Mouse (Mus musculus): ENCODE results near the gene Astn1.
A peak's percentile ranks its signal among the peaks of the same experiment; 100 is the strongest.

Gene Astn1

GRCm38 (mm10) chr1:158414198-158414597, 52.1 kb downstream of the Astn1 start:
- DNase-seq (ENCODE audit: low spot score), result no peak

- DNase-seq (ENCODE audit: low spot score), result no peak
Measured at GRCm38 (mm10) chr1:158421451-158421850, 59.4 kb downstream of the Astn1 start.

DNA sequence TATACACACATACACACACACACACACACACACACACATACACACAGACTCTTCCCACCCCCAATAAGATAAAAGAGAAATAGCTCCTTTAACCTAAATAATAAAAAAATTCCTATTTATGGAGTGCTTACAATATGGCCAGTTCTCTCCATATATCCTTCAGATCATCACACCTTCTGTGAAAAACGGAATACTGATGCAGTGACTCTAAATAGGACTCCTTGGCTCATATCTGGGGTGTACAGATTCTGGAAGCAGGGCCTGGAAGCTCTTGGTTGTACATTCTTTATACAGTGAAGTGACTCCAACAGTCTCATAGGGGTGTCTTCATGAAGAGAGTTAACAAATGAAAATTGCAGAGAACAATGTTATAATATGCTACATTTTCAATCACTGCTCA, 60.7 kb downstream of the Astn1 start:
- no peak for DNase-seq (ENCODE audit: low spot score)

DNA sequence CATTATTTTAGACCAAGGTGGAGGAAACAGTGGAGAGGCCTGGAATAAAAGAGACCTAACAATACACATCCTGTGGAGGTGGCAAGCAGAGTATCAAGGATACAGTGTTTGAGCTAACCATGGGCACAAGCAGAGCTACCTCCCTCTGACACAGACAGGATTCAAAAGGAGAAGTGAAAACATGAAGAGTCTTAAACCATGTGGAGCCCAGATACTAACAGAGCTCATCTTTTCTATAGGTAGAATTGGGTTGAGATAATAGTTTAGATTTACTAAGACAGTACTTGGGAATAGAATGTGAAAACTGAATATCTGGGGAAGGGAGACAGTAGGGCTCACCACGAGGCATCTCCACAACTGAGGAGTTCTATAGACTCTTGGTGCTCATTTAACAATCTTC, 84.0 kb downstream of the Astn1 start:
- no peak for DNase-seq (ENCODE audit: low spot score)

DNA sequence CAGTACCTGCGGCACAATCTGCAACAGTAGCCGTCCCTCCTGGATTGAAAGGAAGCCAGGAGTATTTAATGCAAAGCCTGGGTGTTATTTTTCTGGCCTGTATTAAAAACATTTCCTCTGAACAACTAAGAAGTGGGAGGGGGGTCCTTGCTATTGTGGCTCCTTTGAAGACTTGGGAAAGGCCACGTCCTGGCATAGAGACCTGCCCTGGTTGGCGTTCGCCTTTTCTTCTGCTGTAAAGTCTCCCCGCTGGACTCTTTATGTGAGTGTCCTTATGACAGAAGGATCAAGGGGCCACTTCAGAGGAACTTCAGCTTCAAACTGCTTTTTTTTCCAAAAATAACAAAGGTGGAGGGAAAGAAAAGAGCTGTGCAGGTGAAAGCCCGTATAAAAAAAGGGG, 85.9 kb downstream of the Astn1 start:
- no peak for DNase-seq (ENCODE audit: low spot score)

DNA sequence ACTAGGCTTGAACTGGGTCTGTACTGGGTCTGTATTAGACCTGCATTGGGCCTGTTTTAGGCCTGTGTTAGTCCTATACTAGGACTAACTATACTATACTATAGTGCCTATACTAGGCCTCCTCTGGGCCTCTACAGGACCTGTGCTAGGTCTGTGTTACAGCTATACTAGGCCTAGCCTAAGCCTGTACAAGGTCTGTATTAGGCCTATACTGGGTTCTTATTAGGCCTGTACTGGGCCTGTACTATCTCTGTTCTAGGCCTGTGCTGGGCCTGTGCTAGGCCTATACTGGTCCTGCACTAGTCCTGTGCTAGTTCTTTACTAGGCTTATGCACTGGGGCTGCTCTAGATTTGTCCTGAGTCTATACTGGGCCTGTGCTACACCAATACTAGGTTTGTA, 90.6 kb downstream of the Astn1 start:
- no peak for DNase-seq (ENCODE audit: low spot score)

DNA sequence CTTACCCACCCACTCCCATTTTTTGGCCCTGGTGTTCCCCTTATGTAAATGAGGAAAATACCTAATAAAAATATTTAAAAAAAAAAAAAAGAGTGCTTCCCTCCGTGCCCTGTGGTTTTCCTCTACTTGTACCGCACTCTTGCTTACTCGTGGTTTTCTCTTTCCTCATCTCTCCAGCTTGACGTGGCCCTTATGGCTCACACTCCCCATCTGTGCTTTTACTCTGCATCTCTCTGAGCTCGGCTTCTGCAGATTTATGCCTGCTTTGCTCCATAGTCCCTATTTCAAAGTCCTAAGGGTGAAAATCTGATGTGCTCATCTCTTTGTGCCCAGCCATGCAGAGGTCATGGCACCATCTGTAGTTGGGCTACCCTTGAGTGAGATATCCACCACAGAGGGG, 91.5 kb downstream of the Astn1 start:
- no peak for DNase-seq (ENCODE audit: low spot score)

GRCm38 (mm10) chr1:158463975-158464374, 101.9 kb downstream of the Astn1 start:
- peak; percentile 49 for DNase-seq (ENCODE audit: low spot score)

DNA sequence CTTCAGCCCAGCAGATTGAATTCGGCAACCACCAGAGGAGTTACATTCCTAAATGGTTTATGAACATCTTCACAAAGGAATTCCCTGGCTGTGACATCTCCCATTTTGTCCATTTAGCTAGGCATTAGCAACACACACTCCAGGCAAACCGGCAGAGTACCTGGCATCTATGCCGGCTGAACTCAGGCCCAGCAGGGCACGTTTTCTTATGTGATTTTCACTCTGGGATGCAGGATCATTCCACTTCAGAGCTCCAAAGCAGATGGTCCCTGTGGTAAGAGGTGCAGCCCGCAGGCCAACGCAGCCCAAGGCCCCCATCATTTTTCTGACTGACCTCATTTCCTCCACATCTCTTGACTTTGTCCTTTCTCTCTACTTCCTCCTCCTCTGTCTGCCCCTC, 103.2 kb downstream of the Astn1 start:
- no peak for DNase-seq (ENCODE audit: low spot score)

DNA sequence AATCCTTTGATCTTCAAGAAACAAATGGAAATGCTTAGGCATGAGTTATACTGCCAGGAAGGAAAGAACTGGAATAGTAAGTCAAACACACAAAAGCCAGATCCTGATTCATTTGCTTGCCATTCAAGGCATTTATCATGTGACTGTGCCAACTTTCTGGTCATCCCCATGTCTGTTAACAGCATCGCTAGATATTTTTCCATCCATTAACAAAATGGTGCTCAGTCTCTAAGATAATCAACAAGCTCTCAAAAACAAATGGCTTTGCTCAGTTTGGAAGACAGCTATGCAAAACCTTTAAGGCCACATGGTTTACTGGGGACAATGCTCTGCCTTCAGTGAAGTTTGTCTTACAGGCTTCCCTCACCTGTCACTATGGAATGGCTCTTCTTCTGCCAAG, 115.8 kb downstream of the Astn1 start:
- DNase-seq (ENCODE audit: low spot score), result no peak

- DNase-seq (ENCODE audit: low spot score), result no peak
Measured at GRCm38 (mm10) chr1:158480285-158480684, 118.2 kb downstream of the Astn1 start.

DNA sequence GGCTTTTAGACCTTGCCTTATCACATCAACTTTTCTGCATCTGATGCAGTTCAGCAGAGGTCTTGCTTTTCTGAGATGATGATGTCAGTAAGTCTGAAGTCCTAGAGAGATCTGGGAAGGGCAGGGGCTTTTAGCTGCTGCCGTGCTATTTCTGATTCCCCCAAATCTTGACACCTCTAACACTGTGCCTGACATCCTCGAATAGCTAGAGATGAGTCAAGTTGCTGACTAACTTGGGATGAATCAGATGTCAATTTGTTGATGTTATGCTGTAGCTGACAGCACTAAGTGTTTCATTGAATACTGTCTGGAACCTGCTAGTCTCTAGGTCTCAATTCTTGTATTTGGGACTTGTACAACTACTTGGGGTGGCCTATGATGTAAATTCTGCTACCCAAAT, 121.7 kb downstream of the Astn1 start:
- DNase-seq (ENCODE audit: low spot score), result no peak

- no peak for DNase-seq (ENCODE audit: low spot score)
Measured at GRCm38 (mm10) chr1:158489521-158490021, 127.5 kb downstream of the Astn1 start.

DNA sequence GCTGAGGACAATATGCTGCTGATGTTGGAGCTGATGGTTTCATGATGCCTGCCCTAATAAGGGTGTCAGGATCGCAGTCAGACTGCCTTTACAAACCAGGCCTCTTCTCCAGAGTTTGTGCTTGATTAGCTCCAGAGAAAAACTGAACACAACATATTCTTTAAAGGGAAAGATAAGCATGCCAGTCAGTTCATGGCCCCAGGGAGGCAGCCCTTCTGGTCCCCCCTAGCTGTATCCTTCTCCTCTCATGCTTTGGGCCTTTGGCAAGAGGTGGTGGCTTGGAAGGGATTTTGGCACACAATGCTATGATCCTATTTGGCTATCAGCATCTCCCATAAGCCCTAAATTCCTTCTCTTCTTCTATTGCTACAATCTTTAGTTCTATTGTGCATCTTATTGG, 128.1 kb downstream of the Astn1 start:
- DNase-seq (ENCODE audit: low spot score), result no peak

DNA sequence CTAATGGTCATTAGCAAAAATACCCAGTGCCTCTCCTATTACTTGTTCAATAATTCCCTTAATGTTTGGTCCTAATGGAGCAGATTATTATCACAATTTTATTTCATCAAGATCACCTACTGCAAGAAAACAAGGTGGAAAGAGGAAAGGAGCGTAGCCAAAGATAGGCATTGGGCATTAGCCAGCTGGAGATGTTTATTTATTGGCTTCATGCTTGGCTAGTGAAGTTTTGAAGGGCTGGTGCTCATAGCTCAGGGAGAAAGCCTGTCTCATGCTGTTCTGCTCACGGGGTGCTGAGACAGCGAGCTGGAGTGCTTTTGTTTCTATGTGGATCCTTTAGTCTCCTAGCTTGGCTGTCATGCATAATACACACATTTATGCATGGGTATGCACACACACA, 131.2 kb downstream of the Astn1 start:
- DNase-seq (ENCODE audit: low spot score), result no peak

DNA sequence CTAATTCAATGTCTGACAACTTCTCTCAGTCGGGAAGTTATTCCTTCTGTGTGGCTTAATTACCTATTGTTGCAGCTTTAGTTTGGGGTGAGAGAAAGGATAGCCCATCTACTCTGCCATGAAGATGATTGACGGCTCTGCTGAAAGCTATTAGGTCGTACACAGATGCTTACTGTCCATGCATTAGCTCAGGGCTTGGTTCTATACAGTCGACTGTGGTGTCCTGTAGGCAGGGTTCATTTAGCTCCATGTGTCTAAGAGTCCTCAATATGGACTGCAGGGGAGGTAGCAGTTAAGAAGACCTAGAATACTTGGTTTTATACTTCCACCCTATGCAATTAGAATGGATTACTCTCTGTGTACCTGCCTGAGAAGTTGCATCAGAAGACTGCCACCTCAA, 138.1 kb downstream of the Astn1 start:
- no peak for DNase-seq (ENCODE audit: low spot score)

DNA sequence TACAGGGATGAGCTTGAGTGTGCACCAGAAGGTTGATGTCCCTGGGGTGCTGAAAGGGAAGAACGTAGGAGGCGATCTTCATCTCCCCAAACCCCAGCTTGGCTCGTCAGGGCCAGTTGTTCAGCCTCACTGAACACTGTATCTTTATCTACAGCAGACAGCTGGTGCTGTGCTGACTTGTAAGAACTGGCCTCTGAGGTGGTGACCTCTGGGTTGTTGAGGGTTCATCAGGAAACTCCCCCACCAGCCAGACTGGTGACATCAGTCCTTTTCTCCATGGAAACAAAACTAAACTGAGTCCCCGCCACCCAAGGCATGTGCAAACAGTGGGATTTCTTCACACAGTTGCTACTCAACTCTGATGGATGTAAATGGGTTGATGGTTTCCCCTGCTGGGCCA, 138.9 kb downstream of the Astn1 start:
- DNase-seq (ENCODE audit: low spot score), result peak; percentile 74

DNA sequence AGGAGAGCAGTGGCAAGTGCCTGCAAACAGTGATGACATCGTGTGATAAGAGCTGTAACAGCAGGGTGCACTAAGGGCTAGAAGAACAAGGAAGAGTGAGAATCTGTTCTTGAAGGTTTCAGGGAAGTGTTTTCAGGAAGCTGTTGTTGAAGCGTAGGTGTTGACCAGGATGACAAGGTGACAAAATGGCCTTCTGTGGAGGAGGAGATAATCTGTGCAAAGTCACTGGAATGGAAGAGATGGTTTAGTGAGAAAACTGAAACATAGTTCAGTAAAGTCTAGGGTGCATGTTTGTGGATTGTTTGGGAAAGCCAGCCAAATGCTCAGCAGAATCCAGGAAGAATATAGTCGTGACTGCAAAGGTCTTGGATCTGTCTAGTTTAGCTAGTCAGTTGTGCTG, 145.5 kb downstream of the Astn1 start:
- no peak for DNase-seq (ENCODE audit: low spot score)

GRCm38 (mm10) chr1:158509112-158509855, 147.2 kb downstream of the Astn1 start:
- DNase-seq (ENCODE audit: low spot score), result peak; percentile 29

DNA sequence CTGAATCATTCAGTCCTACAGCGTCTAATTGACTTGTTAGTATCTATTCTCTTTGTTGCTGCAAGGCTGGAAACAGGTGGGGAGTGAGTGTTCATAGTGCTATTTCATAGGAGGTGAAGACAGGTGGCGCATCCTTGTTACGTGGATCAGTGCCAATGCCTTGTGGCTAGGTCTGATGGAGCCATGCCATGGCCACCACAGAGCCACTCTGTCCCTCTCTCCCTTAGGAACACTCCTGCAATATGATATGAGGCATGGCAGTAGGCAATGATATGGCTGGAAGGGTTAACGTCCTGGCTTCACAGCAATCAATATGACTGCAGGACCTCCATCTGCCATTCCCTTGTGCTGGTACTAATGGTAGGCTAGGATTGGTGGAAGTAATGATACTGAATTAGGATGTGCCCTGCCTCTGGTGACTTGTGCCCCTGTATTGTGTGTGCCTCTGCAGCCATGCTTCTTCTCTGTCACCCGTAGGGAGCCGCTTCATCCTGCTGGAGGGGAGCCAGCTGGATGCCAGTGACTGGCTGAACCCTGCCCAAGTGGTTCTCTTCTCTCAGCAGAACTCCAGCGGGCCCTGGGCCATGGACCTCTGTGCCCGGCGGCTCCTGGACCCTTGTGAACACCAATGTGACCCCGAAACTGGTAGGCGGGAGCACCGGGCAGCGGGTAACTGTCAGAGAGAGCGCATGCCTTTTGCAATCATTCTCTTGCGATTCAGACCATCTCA, 148.6 kb downstream of the Astn1 start:
- DNase-seq (ENCODE audit: low spot score), result no peak

- DNase-seq (ENCODE audit: low spot score), result no peak
Measured at GRCm38 (mm10) chr1:158512089-158512488, 150.0 kb downstream of the Astn1 start.

- no peak for DNase-seq (ENCODE audit: low spot score)
Measured at GRCm38 (mm10) chr1:158512636-158513035, 150.6 kb downstream of the Astn1 start.

DNA sequence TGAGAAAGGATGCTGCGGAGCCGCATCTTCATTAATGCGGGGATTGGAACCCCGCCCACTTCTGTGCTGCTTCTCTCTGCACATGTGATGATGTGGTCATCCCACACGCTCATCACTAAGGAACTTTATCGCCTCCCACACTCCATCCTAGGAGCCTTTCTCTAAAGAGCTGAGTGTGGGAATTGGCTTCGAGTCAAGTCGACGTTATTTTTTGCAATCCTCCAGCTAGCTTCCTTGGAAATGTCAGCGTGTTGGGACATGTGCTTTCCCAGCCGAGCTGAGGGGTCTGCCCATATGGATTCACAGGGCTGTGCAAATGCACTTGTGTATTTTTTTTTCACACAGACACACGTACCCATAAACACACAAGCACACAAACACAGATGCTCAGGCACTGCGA, 151.5 kb downstream of the Astn1 start:
- no peak for DNase-seq (ENCODE audit: low spot score)

GRCm38 (mm10) chr1:158516558-158516957, 154.5 kb downstream of the Astn1 start:
- DNase-seq (ENCODE audit: low spot score), result no peak
